Mouse (Mus musculus) ovary, postnatal 36 days (tissue): ENCODE data around the gene Pdxdc1.
"Not testable (repeated sequence)": the region's sequence is repeated elsewhere in the genome, so short reads cannot be mapped to it uniquely, and the experiment has no call there.

Experiments
- DNase-seq: peaks from one replicate; pipeline ENCODE4 v3.0.0; 2022; ENCODE audit warnings: low spot score, mixed read lengths

Pdxdc1 gene

GRCm38 (mm10) chr16:13902888-13903483 is at the start of gene Pdxdc1, which contains the start of gene Mpv17l:
Pdxdc1 (minus strand) TSS chr16:13903131.
Mpv17l (plus strand) TSS chr16:13903161.
- DNase-seq, result peak; percentile 98

DNA sequence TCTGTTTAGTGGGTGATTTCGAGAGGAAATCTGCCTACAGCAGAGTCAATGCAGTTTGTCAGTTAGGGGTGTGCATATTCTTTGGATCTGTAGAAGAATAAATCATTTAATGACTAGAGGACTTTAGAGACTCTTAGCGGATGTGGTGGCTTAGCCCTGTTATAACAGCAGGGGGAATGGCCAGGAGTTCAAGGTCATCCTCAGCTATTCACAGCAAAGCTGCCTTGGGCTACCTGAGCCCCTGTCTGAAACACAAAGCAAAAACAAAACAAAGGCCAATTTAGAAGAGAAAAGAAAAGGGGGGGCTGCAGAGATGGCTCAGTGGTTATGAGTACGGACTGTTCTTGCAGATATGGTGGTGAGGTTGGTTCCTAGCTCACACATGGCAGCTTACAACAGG is 48.3 kb upstream of the Pdxdc1 start:
- no peak for DNase-seq

DNA sequence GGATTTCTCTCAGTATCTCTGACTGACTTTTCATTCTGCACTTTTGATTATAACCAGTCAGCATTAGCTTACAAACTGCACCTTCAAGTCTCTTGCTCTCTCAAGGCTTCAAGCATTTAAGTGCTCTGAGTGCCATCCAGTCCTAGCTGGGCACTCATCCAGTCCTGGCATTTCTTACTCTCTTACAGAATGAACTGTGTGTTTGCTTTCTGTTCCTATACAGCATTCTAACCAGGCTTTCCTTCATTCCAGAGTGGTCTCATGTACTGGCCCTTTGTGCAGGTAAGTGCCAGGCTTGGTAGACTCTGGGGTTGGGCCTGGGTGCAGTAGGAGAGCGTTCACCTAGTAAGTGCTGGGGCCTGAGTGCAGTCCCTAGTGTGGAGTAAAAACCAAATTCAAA is 43.4 kb upstream of the Pdxdc1 start:
- no peak for DNase-seq

DNA sequence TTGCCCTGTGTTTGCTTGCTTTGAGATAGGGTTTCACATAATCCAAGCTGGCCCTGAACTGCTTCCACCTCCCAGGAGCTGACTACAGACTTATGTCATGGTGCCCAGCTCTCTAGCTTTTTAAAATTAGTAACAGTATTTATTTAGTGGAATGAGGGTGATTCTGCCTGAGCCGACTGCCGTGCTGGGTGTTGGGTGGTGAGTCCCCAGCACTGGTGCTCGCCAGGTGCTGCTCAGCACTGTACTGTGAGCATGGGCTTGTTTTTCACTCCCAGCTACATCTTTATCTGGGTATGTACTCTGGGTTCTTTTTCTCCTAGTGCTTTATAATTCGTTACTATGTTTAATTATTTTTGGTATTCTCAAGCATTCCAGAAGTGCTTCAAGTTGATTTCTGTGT is 42.2 kb upstream of the Pdxdc1 start:
- DNase-seq, result no peak

- DNase-seq, result no peak
These were observed 41.8 kb upstream of the Pdxdc1 start for GRCm38 (mm10) chr16:13944752-13945151.

DNA sequence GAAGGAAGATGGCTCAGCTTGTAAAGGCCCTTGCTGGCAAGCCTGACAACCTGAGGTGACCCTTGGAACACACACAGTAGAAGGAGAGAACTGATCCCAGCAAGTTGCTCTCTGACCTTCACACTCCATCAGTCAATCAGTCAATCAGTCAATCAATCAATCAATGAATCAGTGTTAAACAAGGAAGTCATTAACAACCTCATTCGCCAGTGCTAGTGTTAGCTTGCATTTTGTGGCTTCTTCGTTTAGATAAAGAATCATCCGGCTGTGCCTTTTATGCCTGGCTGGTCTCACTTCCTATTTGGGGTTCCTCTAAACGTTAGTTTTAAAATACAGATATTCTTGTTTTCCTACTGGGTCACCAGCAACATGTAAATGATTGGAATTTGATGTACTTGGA is 41.2 kb upstream of the Pdxdc1 start:
- DNase-seq, result no peak

- no peak for DNase-seq
These were observed 38.0 kb upstream of the Pdxdc1 start for GRCm38 (mm10) chr16:13940847-13941395.

GRCm38 (mm10) chr16:13940139-13940846 is 37.4 kb upstream of the Pdxdc1 start:
- DNase-seq, result peak; percentile 33

DNA sequence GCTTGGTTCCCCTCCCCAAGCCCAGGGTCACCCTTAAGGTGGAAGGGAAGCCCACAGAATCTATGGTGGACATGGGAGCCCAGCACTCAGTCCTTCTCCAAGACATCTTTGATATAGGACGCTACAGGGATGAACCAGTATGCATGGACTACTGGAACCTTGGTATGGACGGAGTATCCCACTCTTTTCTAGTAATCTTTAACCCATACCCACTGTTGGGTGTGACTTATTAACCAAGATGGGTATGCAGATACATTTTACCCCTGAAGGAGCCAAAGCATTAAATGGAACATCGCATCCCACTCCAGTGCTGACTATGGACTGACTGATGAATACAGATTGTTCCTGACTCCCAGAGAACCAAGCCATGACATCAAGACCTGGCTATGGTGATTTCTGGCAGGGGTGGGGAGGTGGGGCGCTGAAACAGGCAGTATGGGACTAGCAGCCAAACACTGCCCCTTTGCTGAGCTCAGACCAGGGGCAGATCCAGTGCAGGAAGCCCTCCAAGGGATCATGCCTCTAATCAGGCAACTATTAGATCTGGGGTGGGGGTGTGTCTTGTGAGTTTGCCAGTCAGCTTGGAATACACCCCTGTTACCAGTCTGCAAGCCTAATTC is 24.6 kb upstream of the Pdxdc1 start:
- DNase-seq, result no peak

- not testable (repeated sequence) for DNase-seq
These were observed 20.0 kb upstream of the Pdxdc1 start for GRCm38 (mm10) chr16:13922966-13923365.

DNA sequence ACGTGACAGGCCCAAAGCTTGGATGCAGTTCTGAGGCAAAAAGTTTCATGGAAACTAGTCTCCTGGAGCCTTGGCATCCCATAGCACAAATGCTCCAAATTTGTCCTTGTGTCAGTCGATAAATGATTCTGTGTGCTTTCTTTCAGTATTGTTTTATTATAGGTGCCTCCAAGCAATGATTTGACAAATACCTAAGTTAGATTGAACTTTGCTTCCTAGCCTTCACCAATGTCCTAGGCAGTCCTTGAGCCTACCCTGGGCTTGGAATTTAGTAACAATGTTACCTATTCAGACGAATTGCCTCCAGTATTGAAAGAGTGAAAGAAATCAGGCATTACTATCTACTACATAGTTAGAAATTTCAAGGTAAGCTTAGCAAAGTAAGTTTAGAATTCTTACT is 19.6 kb upstream of the Pdxdc1 start:
- not testable (repeated sequence) for DNase-seq

DNA sequence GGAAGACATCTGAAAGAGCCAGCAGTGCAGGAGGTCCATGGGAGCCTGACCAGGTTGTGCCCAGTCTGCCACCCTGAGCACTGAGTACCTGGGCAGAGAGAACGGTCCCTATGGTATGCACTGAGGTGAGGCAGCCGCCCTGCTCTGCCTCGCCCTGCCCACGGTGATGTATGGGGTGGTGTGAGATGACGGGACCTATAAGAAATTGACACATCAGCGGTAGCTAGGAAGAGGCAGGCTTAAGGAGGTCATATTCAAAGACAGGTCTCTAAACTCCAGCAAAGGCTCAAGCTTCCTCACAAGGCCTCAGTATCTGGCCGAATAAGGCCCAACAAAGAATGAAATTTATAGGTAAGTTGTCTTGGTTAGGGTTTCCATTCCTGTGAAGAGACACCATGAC is 18.9 kb upstream of the Pdxdc1 start:
- DNase-seq, result no peak

DNA sequence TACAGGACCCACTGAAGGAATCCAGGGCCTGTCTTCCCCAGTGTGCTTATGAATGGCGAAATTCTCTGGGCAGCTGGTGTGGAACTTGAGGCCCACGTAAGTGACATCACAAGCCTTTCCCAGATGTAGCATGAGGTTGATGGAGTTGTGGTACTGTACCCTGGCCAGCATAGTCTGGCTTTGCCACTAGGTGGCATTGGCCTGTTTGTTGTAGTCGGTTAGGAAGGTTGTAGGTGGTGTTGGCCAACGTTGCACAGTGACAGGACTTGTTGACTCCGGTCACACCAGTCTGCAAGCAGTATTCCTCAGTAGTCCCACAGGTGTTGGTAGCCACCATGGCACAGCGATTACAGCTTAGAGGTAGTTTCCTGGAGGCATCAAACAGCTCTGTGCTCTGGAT is 18.1 kb upstream of the Pdxdc1 start:
- DNase-seq, result no peak

DNA sequence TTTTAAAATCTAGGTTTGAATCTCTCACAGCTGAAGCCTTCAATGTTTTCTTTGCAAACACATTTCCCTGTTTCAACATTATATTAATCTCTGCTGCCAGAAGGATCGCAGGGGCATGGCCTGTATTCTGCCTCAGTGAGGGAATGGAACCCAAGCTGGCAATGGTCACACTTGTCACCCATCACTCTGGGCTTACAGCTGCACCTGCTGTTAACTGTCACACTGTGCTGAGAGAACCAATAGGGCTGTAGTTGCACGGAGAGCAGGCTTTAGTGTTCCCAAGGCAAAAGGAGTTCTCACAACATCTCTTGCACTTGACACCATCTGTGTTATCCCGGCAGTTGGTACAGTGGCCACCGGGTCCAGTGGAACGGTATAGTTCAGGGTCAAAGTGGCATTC is 17.2 kb upstream of the Pdxdc1 start:
- DNase-seq, result no peak

GRCm38 (mm10) chr16:13907297-13907696 is 4.4 kb upstream of the Pdxdc1 start:
- DNase-seq, result no peak

DNA sequence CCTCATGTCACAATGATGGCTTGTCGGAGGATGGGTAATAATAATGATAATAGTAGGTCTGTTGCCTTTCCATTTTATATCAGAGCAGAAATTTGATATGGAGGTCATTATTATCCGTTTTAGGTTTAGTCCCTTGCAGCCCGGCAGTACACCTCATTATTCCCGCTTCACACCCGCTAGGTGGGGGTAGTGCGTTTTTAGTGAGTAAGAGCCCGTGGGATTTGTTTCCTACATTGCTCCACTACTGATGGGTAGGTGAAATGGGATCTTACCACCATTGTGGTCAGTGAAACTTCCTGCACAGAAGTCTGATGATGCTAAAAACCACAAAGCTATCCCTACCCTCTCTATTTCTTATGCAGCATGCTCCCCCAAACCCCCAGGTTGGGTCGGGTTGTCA is 557 bp upstream of the Pdxdc1 start:
- DNase-seq, result no peak

GRCm38 (mm10) chr16:13902397-13902831 is 517 bp downstream of the Pdxdc1 start:
- no peak for DNase-seq

DNA sequence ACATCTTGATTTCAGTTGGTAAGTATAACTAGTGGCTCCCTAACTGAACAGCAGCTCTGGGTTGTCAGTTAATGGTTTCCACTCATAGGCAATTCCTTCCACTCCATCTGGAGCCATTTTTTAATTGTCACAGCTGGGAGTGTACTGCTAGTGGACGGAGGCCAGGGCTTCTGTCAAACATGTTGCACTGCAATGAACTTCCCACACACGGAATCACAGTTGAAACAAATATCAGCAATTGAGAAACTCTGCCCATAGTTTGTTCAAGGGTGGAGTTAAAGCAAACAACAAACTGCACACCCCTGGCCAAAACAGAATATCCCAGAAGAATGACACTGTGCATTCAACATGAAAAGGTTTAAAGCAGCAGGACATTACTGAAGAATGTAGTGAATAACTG is 4.0 kb downstream of the Pdxdc1 start:
- DNase-seq, result peak; percentile 7

DNA sequence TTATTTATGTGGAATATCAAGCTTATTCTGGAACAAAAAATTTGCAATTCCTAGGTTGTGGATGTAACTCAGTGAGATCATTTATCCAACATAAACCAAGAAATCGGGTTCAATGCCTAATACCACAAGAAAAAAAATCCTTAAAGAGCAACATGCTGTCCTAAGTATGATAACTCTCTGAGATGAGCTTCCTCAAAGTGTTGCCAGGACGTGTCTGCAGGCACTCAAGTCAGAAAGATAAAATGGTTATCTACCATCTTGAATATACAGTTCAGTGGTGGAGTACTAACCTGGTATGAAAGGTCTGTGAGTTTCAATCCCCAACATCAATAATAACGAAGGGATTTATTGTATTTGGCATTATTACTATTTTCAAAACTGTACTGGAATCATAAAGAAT is 6.6 kb downstream of the Pdxdc1 start:
- no peak for DNase-seq

- DNase-seq, result no peak
These were observed 7.2 kb downstream of the Pdxdc1 start for GRCm38 (mm10) chr16:13895740-13896139.

- no peak for DNase-seq
These were observed 8.8 kb downstream of the Pdxdc1 start for GRCm38 (mm10) chr16:13894097-13894496.

DNA sequence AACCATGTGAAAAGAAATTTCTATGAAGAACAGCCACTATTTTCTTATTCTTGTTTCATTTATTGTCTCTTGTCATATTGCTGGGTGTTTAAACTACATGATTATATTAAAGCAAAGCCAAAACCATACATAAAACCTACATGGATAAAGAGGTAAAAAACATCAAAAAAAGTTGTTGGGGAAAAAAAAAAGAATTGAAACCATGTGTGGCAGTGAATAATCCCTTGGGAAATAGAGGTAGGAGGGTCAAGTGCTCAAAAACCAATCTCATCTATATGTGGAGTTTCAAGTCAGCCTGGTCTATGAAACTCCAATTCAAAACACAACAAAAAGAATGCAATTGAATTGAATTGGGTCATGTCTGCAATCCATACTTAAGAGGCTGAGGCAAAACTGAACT is 10.1 kb downstream of the Pdxdc1 start:
- DNase-seq, result no peak

DNA sequence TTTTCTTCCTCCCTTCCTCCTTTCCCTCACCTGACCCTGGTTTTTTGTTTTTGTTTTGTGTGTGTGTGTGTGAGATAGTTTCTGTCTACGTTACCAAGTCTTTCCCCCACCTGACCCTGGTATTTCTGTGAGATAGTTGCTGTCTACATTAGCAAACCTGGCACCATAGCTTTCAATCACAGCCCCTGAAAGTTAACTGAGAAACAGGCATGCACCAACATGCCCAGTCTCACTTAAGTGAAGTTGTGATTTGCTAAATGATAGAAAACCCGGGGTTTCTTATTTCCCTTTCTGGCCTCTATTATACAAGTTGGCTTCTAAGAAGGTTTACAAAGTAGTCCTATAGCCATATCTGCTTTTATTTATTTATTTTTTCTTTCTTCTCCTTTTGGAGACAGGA is 12.5 kb downstream of the Pdxdc1 start:
- DNase-seq, result no peak
